Mouse (Mus musculus): ENCODE measurements around the gene Ebf1. TPM values are rescaled to one million over a fixed set of nuclear protein-coding genes. Genes with fewer than 3 reads are reported as not detected.

Ebf1 gene
- polyA plus RNA-seq, 1 experiment from 2014 or later = 26.9 TPM

- 84% methylated on average over 14 of the region's 14 CpGs for WGBS
- H3K27me3 ChIP-seq (ENCODE audit: control insufficient read depth, insufficient read depth, low read length) = no peaks in the 10 kb centered on the region
- H3K4me3 ChIP-seq (ENCODE audit: low read length) = no peak overlapping the region
- H3K36me3 ChIP-seq (ENCODE audit: control insufficient read depth, insufficient read depth, low read length) = no peaks in the 10 kb centered on the region
- no peaks in the 10 kb centered on the region for H3K4me1 ChIP-seq (ENCODE audit: control insufficient read depth, insufficient read depth, low read length)
- H3K4me2 ChIP-seq (replicated peaks; ENCODE audit: low read depth, low read length) = no peak overlapping the region
- H3K9ac ChIP-seq (ENCODE audit: low read depth, low read length) = no peak overlapping the region
- no peaks in the 10 kb centered on the region for H3K9me3 ChIP-seq (ENCODE audit: control insufficient read depth, low read length)
- H3K27ac ChIP-seq (ENCODE audit: low read depth, low read length) = no peak overlapping the region
- ATAC-seq (ENCODE audit: low FRiP score, low TSS enrichment) = no peak
Observed at GRCm38 (mm10) chr11:44962746-44963440, 345.8 kb downstream of the Ebf1 start.

- no peaks in the 10 kb centered on the region for H3K4me1 ChIP-seq (ENCODE audit: control insufficient read depth, insufficient read depth, low read length)
- H3K4me2 ChIP-seq (replicated peaks; ENCODE audit: low read depth, low read length) = no peak overlapping the region
- WGBS = 61% methylated on average over 4 of the region's 4 CpGs
- H3K9ac ChIP-seq (ENCODE audit: low read depth, low read length) = no peak overlapping the region
- H3K36me3 ChIP-seq (ENCODE audit: control insufficient read depth, insufficient read depth, low read length) = no peaks in the 10 kb centered on the region
- H3K9me3 ChIP-seq (ENCODE audit: control insufficient read depth, low read length) = no peaks in the 10 kb centered on the region
- no peak overlapping the region for H3K27ac ChIP-seq (ENCODE audit: low read depth, low read length)
- H3K4me3 ChIP-seq (ENCODE audit: low read length) = no peak overlapping the region
- H3K27me3 ChIP-seq (ENCODE audit: control insufficient read depth, insufficient read depth, low read length) = no peaks in the 10 kb centered on the region
- no peak for ATAC-seq (ENCODE audit: low FRiP score, low TSS enrichment)
Observed at GRCm38 (mm10) chr11:44969011-44969410, 351.9 kb downstream of the Ebf1 start.

GRCm38 (mm10) chr11:44974271-44974670 lies 357.2 kb downstream of the Ebf1 start:
- Histone ChIP-seq H3K9ac (ENCODE audit: low read depth, low read length) (no peak overlapping the region), H3K27ac (ENCODE audit: low read depth, low read length) (no peak overlapping the region), H3K4me3 (ENCODE audit: low read length) (no peak overlapping the region), H3K36me3 (ENCODE audit: control insufficient read depth, insufficient read depth, low read length) (no peaks in the 10 kb centered on the region), H3K4me2 (replicated peaks; ENCODE audit: low read depth, low read length) (no peak overlapping the region), H3K4me1 (ENCODE audit: control insufficient read depth, insufficient read depth, low read length) (no peaks in the 10 kb centered on the region), H3K27me3 (ENCODE audit: control insufficient read depth, insufficient read depth, low read length) (no peaks in the 10 kb centered on the region), H3K9me3 (ENCODE audit: control insufficient read depth, low read length) (no peaks in the 10 kb centered on the region)
- 90% methylated on average over 7 of the region's 7 CpGs for WGBS
- ATAC-seq (ENCODE audit: low FRiP score, low TSS enrichment) = no peak

- H3K4me1 ChIP-seq (ENCODE audit: control insufficient read depth, insufficient read depth, low read length) = no peaks in the 10 kb centered on the region
- H3K36me3 ChIP-seq (ENCODE audit: control insufficient read depth, insufficient read depth, low read length) = no peaks in the 10 kb centered on the region
- no peaks in the 10 kb centered on the region for H3K27me3 ChIP-seq (ENCODE audit: control insufficient read depth, insufficient read depth, low read length)
- H3K4me3 ChIP-seq (ENCODE audit: low read length) = no peak overlapping the region
- WGBS = 39% methylated on average over 2 of the region's 2 CpGs
- H3K4me2 ChIP-seq (replicated peaks; ENCODE audit: low read depth, low read length) = no peak overlapping the region
- H3K9ac ChIP-seq (ENCODE audit: low read depth, low read length) = no peak overlapping the region
- no peak for ATAC-seq (ENCODE audit: low FRiP score, low TSS enrichment)
- H3K9me3 ChIP-seq (ENCODE audit: control insufficient read depth, low read length) = no peaks in the 10 kb centered on the region
- no peak overlapping the region for H3K27ac ChIP-seq (ENCODE audit: low read depth, low read length)
Observed at GRCm38 (mm10) chr11:44975151-44975550, 358.0 kb downstream of the Ebf1 start.

- no peaks in the 10 kb centered on the region for H3K4me1 ChIP-seq (ENCODE audit: control insufficient read depth, insufficient read depth, low read length)
- H3K27ac ChIP-seq (ENCODE audit: low read depth, low read length) = no peak overlapping the region
- 77% methylated on average over 5 of the region's 5 CpGs for WGBS
- no peak overlapping the region for H3K4me2 ChIP-seq (replicated peaks; ENCODE audit: low read depth, low read length)
- H3K4me3 ChIP-seq (ENCODE audit: low read length) = no peak overlapping the region
- H3K9ac ChIP-seq (ENCODE audit: low read depth, low read length) = no peak overlapping the region
- H3K36me3 ChIP-seq (ENCODE audit: control insufficient read depth, insufficient read depth, low read length) = no peaks in the 10 kb centered on the region
- H3K9me3 ChIP-seq (ENCODE audit: control insufficient read depth, low read length) = no peaks in the 10 kb centered on the region
- H3K27me3 ChIP-seq (ENCODE audit: control insufficient read depth, insufficient read depth, low read length) = no peaks in the 10 kb centered on the region
- no peak for ATAC-seq (ENCODE audit: low FRiP score, low TSS enrichment)
Observed at GRCm38 (mm10) chr11:44976254-44976802, 359.2 kb downstream of the Ebf1 start.

- no peaks in the 10 kb centered on the region for H3K27me3 ChIP-seq (ENCODE audit: control insufficient read depth, insufficient read depth, low read length)
- no peaks in the 10 kb centered on the region for H3K9me3 ChIP-seq (ENCODE audit: control insufficient read depth, low read length)
- no peaks in the 10 kb centered on the region for H3K4me1 ChIP-seq (ENCODE audit: control insufficient read depth, insufficient read depth, low read length)
- no peaks in the 10 kb centered on the region for H3K36me3 ChIP-seq (ENCODE audit: control insufficient read depth, insufficient read depth, low read length)
- H3K4me2 ChIP-seq (replicated peaks; ENCODE audit: low read depth, low read length) = no peak overlapping the region
- no peak overlapping the region for H3K4me3 ChIP-seq (ENCODE audit: low read length)
- H3K27ac ChIP-seq (ENCODE audit: low read depth, low read length) = no peak overlapping the region
- no peak overlapping the region for H3K9ac ChIP-seq (ENCODE audit: low read depth, low read length)
- ATAC-seq (ENCODE audit: low FRiP score, low TSS enrichment) = no peak
- WGBS = 84% methylated on average over 4 of the region's 4 CpGs
Observed at GRCm38 (mm10) chr11:44977921-44978397, 360.8 kb downstream of the Ebf1 start.

- no peaks in the 10 kb centered on the region for H3K36me3 ChIP-seq (ENCODE audit: control insufficient read depth, insufficient read depth, low read length)
- no peaks in the 10 kb centered on the region for H3K9me3 ChIP-seq (ENCODE audit: control insufficient read depth, low read length)
- H3K4me2 ChIP-seq (replicated peaks; ENCODE audit: low read depth, low read length) = no peak overlapping the region
- no peak for ATAC-seq (ENCODE audit: low FRiP score, low TSS enrichment)
- no peak overlapping the region for H3K4me3 ChIP-seq (ENCODE audit: low read length)
- H3K9ac ChIP-seq (ENCODE audit: low read depth, low read length) = no peak overlapping the region
- H3K27ac ChIP-seq (ENCODE audit: low read depth, low read length) = no peak overlapping the region
- 87% methylated on average over 5 of the region's 5 CpGs for WGBS
- no peaks in the 10 kb centered on the region for H3K27me3 ChIP-seq (ENCODE audit: control insufficient read depth, insufficient read depth, low read length)
- no peaks in the 10 kb centered on the region for H3K4me1 ChIP-seq (ENCODE audit: control insufficient read depth, insufficient read depth, low read length)
Observed at GRCm38 (mm10) chr11:44979391-44979790, 362.3 kb downstream of the Ebf1 start.

- H3K4me2 ChIP-seq (replicated peaks; ENCODE audit: low read depth, low read length) = no peak overlapping the region
- H3K27ac ChIP-seq (ENCODE audit: low read depth, low read length) = no peak overlapping the region
- 63% methylated on average over 9 of the region's 9 CpGs for WGBS
- H3K36me3 ChIP-seq (ENCODE audit: control insufficient read depth, insufficient read depth, low read length) = no peaks in the 10 kb centered on the region
- no peak for ATAC-seq (ENCODE audit: low FRiP score, low TSS enrichment)
- H3K4me1 ChIP-seq (ENCODE audit: control insufficient read depth, insufficient read depth, low read length) = no peaks in the 10 kb centered on the region
- H3K4me3 ChIP-seq (ENCODE audit: low read length) = no peak overlapping the region
- no peaks in the 10 kb centered on the region for H3K9me3 ChIP-seq (ENCODE audit: control insufficient read depth, low read length)
- H3K9ac ChIP-seq (ENCODE audit: low read depth, low read length) = no peak overlapping the region
- H3K27me3 ChIP-seq (ENCODE audit: control insufficient read depth, insufficient read depth, low read length) = no peaks in the 10 kb centered on the region
Observed at GRCm38 (mm10) chr11:44982225-44982624, 365.1 kb downstream of the Ebf1 start.

GRCm38 (mm10) chr11:44983961-44984360 lies 366.8 kb downstream of the Ebf1 start:
- Histone ChIP-seq H3K4me2 (replicated peaks; ENCODE audit: low read depth, low read length) (no peak overlapping the region), H3K4me3 (ENCODE audit: low read length) (no peak overlapping the region), H3K27ac (ENCODE audit: low read depth, low read length) (no peak overlapping the region), H3K9ac (ENCODE audit: low read depth, low read length) (no peak overlapping the region), H3K4me1 (ENCODE audit: control insufficient read depth, insufficient read depth, low read length) (no peaks in the 10 kb centered on the region), H3K9me3 (ENCODE audit: control insufficient read depth, low read length) (no peaks in the 10 kb centered on the region), H3K36me3 (ENCODE audit: control insufficient read depth, insufficient read depth, low read length) (no peaks in the 10 kb centered on the region), H3K27me3 (ENCODE audit: control insufficient read depth, insufficient read depth, low read length) (no peaks in the 10 kb centered on the region)
- 72% methylated on average over 6 of the region's 6 CpGs for WGBS
- ATAC-seq (ENCODE audit: low FRiP score, low TSS enrichment) = no peak
